Mouse (Mus musculus) kidney, postnatal 25 days (tissue): ENCODE measurements around the gene Mob3c.

Experiments
- DNase-seq, 2 experiments: peaks; one replicate each; pipeline ENCODE4 v3.0.0; 2021; ENCODE audit warnings: mixed read lengths in 2 of 2

The Mob3c gene

GRCm38 (mm10) chr4:115835576-115835975 is 7.7 kb downstream of the Mob3c start:
- no peak for DNase-seq

- DNase-seq: no peak
Observed at GRCm38 (mm10) chr4:115838196-115838595, 10.3 kb downstream of the Mob3c start.

GRCm38 (mm10) chr4:115838696-115839641 is 11.1 kb downstream of the Mob3c start, which contains the start of gene Mknk1:
TSS of gene Mknk1 (plus strand) at chr4:115839198.
- peak; percentile 96 to 97 for DNase-seq

GRCm38 (mm10) chr4:115839956-115840355 is 12.1 kb downstream of the Mob3c start:
- DNase-seq: peak; percentile 26 to 54

- no peak for DNase-seq
Observed at GRCm38 (mm10) chr4:115840842-115841241, 12.9 kb downstream of the Mob3c start.

GRCm38 (mm10) chr4:115846656-115847055 is 18.8 kb downstream of the Mob3c start:
- no peak for DNase-seq

- DNase-seq: no peak
Observed at GRCm38 (mm10) chr4:115847377-115847776, 19.5 kb downstream of the Mob3c start.

GRCm38 (mm10) chr4:115848083-115848482 is 20.2 kb downstream of the Mob3c start:
- DNase-seq: no peak

- DNase-seq: no peak
Observed at GRCm38 (mm10) chr4:115848990-115849677, 21.2 kb downstream of the Mob3c start.

GRCm38 (mm10) chr4:115850111-115850510 is 22.2 kb downstream of the Mob3c start:
- no peak for DNase-seq

- DNase-seq: no peak
Observed at GRCm38 (mm10) chr4:115850631-115851030, 22.7 kb downstream of the Mob3c start.

- DNase-seq: no peak
Observed at GRCm38 (mm10) chr4:115851569-115851968, 23.7 kb downstream of the Mob3c start.

GRCm38 (mm10) chr4:115855100-115855499 is 27.2 kb downstream of the Mob3c start:
- DNase-seq: no peak

- DNase-seq: no peak
Observed at GRCm38 (mm10) chr4:115855609-115856008, 27.7 kb downstream of the Mob3c start.

- no peak for DNase-seq
Observed at GRCm38 (mm10) chr4:115856282-115856681, 28.4 kb downstream of the Mob3c start.

GRCm38 (mm10) chr4:115857293-115857883 is 29.5 kb downstream of the Mob3c start:
- DNase-seq: no peak

GRCm38 (mm10) chr4:115863352-115863751 is 35.5 kb downstream of the Mob3c start:
- DNase-seq: no peak

GRCm38 (mm10) chr4:115863880-115864279 is 36.0 kb downstream of the Mob3c start:
- no peak for DNase-seq

GRCm38 (mm10) chr4:115869512-115870210 is 41.8 kb downstream of the Mob3c start:
- DNase-seq: no peak

GRCm38 (mm10) chr4:115873231-115873630 is 45.3 kb downstream of the Mob3c start:
- DNase-seq: no peak

- DNase-seq: no peak
Observed at GRCm38 (mm10) chr4:115878216-115878678, 50.4 kb downstream of the Mob3c start.

- no peak for DNase-seq
Observed at GRCm38 (mm10) chr4:115878828-115879227, 50.9 kb downstream of the Mob3c start.

- no peak for DNase-seq
Observed at GRCm38 (mm10) chr4:115881183-115881582, 53.3 kb downstream of the Mob3c start.
